Mouse (Mus musculus) urinary bladder, postnatal 14 days (tissue): ENCODE data around the gene Tcirg1.

Source experiments
- DNase-seq: peaks from one replicate; pipeline ENCODE4 v3.0.0; 2021; ENCODE audit warnings: low spot score

Tcirg1 gene

DNA sequence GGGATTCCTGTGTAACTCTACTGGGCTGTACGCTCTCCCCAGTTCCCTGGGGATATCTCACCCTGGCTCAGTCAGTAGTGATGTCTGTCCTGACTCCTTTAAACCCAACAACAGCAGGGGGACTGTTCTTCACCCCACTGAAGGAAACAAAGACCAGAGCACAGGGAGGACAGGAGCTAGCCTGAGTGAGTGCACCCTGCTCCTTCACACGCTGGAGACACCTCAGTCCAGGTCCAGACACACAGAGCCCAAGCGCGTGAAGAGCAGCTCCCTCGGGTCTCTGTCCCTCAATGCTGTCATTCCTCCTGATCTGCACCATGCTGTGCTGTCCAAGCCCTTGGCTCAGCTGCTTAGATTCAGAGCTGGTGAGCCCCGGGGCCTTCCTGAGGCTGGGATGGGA is 19.8 kb upstream of the Tcirg1 start:
- no peak for DNase-seq

GRCm38 (mm10) chr19:3926279-3926678 is 19.3 kb upstream of the Tcirg1 start:
- no peak for DNase-seq

DNA sequence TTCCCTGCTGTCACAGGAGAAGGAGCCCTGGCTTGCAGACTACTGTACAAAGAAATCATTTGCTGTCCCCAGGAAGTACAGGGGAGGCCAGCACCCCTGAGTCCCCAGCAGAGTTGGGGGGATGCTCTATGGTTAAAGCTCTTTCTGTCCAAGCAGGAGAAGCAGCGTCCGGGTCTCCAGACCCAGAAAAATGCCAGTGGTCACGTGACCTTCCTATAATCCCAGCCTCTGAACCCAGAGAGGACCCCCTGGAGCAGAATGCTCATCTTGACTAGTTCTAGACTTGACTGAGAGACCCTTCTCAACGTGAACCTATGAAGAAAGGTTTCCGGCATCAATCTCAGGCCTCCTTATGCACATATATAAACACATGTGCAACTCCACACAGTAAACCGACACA is 18.9 kb upstream of the Tcirg1 start:
- DNase-seq, result no peak

- DNase-seq, result no peak
These were observed 17.9 kb upstream of the Tcirg1 start for GRCm38 (mm10) chr19:3924868-3925267.

DNA sequence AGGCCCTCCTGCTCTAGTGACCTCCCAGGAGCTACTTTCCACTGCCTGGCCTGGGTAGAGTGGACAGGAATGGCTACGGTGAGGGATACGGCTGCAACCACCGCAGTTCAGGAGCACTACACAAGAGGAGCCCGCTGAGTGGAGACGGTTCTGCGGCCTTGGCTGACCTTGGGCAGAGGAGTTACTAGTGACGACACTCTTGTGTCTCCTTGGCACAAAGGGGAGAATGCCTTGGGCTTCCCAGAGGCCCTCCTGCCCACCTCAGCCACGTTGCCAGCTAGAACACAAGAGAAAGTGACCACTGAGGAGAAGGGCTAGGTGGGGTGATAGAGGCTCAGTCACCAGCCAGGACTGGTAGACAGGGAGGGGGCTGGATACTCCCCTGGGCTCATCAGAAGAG is 17.3 kb upstream of the Tcirg1 start:
- DNase-seq, result no peak

- no peak for DNase-seq
These were observed 16.7 kb upstream of the Tcirg1 start for GRCm38 (mm10) chr19:3923586-3923985.

DNA sequence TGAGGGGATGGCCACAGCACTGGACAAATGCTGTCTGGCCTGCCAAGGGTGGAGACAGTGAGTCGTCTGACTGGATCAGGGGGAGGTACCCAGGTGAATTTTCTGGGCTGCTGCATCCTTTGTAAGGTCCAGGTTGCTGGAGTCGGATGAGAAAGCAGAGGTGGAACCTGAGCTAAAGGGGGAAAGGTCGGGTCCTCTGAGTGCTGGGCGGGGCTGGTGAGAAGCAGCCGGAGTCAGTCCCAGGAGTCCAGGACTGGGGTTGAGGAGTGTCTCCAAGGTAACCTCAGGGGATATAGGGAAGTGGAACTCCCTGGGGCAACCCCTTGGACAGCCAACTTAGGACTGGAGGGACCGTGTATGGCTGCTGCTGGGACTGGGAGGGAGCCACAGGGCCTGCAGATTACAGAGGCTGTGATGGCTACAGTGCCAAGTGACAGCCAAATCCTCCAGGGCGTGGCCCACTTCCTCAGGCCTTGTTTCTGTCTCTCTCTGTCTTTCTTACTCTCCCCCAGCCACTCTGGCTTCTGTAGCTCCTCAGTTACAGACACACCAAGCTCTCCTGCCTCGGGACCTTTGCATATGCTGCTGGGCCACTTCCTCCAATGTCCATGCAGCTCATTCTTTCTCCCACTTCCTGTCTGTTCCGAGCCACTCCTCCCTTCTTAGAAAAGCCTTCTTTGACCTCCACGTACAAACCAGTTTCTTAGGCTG is 15.9 kb upstream of the Tcirg1 start:
- no peak for DNase-seq

DNA sequence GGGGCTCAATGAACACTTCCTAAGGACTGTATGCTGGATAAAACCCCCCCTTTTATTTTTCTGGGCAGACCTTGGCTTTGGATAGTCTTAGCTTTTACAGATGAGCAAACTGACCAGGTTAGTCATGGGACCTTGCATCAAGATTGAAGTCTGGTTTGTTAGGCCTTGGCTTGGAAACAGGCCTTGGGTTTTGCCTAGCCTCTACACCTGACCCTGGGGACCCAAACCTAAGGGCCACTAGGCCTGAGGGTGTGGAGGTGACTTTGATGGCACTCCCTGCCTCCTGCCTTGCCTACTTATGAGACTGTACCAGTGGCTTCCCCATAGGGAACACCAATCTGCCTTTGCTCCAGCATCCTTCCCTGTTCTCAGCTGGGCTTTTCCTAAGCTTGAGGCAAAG is 13.0 kb upstream of the Tcirg1 start:
- no peak for DNase-seq

GRCm38 (mm10) chr19:3916727-3917126 is 9.8 kb upstream of the Tcirg1 start:
- no peak for DNase-seq

GRCm38 (mm10) chr19:3914535-3914934 is 7.6 kb upstream of the Tcirg1 start:
- DNase-seq, result no peak

- no peak for DNase-seq
These were observed 6.8 kb upstream of the Tcirg1 start for GRCm38 (mm10) chr19:3913692-3914091.

DNA sequence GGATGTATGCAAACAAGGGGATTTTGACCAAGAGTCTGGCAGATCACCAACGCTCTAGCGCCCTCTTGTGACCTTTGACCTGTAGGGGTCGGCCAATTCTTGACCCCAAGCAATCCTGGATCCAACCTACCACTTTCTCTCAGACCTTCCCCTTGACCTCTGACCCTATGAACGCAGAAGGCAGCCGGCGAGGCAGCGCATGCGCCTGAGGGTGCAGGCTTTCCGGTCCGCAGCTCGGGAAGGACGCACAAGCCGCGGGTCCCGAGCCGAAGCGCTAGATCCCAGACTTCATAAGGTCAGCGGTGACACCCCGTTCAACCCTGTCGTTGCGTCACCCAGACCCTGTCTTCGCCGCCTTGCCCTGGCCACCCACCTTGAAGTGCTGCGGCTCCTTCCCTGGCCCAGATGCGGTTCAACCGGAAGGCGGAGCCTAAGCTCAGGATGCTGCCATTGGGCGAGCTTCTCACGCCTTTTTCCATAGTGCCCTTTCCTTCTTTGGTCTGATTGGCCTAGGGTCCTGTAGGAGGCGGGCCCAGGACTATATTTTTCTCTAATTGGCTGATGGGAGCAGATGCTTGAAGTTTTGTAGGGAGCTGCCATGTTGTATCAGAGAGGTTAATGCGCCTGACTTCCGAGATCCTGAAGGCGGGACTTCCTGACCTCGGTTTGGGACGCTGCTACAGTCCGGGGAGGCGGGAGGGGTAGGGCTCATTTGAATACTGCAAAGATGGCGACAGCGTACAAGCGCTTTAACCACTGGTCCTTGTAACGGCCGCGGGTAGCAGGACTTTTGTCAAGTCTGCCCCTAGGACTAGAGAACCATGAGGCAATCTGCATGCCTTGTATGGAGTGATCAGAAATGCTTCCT is 5.6 kb upstream of the Tcirg1 start, which contains the start of gene Ndufs8:
TSS of gene Ndufs8 (minus strand) at position 438 of the 868 bp plus-strand sequence.
- DNase-seq, result peak; percentile 90

DNA sequence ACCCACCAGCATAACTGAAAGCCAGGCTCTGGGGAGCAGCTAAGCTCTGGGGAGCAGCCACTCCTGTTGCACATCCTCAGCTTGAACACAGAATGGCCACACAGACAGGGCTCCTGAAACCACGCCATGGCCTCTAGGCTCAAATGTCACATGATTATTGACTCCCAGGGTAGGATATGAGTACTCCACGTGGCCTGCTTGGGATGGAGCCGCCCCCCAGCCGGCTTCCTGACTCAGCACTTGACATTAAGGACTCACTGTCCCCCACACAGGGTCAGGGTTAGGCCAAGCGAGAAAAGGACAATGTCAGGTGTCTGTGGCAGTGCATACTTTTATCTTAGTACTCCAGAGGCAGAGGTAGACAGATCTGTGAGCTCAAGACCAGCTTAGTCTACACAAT is 3.3 kb upstream of the Tcirg1 start:
- DNase-seq, result no peak

- DNase-seq, result no peak
These were observed 1.1 kb upstream of the Tcirg1 start for GRCm38 (mm10) chr19:3907876-3908660.

GRCm38 (mm10) chr19:3906326-3906725 is 607 bp downstream of the Tcirg1 start:
- no peak for DNase-seq

GRCm38 (mm10) chr19:3905261-3905969 is 1.5 kb downstream of the Tcirg1 start:
- DNase-seq, result peak; percentile 38

DNA sequence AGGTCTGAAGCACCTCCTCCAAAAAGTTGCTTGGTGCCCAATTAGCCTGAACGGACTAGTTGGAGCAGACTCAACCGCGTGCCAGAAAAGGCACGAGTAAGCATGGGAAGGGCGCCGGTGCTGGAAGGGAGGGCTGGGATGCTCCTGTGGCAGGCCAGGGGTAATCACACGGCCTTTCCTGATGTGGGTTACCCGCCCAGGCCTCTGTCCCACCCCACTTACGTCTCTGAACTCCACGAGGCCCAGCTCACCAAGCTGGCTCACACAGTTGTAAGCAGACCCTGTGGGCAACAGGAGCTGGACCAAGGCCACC is 2.6 kb downstream of the Tcirg1 start:
- DNase-seq, result no peak

GRCm38 (mm10) chr19:3903648-3904362 is 3.1 kb downstream of the Tcirg1 start:
- no peak for DNase-seq

GRCm38 (mm10) chr19:3902966-3903365 is 4.0 kb downstream of the Tcirg1 start:
- no peak for DNase-seq

DNA sequence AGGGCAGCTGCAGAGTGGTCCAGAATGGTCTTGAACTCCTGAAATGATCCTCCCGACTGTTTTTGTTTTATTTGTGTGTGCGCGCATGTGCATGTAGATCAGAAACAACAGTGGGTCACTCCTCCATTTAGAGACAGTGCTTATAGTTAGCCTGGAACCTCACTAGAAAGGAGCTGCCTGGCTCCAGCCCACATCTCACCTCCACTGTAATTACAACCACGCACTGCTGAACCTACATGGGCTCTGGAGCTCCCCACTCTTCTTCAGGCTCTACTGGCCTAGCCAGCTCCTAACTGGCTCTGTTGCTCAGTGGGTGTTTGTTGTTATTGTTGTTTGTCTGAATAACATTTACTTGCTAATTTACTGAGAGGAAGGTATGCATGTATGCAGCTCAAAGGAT is 7.3 kb downstream of the Tcirg1 start:
- DNase-seq, result no peak

DNA sequence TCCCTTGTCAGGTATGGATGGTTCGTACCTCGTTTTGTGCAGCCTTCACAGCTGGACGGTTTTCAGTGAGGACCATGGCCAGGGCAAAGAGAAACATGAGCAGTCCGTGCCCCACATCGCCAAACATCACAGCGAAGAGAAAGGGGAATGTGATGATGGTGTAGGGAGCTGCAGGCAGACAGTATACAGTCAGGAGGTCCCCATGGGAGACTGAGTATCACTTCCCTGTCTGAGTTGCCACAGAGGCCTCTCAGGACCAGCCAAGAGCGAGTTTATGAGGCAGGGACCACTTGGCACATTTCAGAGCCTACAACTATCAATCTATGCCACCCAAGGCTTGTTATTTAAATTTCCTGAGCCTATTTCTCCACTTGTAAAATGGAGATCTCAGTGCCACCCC is 8.0 kb downstream of the Tcirg1 start:
- no peak for DNase-seq
